1 mouse cellular context compared by ENCODE assay signal in the genomic region with DNA sequence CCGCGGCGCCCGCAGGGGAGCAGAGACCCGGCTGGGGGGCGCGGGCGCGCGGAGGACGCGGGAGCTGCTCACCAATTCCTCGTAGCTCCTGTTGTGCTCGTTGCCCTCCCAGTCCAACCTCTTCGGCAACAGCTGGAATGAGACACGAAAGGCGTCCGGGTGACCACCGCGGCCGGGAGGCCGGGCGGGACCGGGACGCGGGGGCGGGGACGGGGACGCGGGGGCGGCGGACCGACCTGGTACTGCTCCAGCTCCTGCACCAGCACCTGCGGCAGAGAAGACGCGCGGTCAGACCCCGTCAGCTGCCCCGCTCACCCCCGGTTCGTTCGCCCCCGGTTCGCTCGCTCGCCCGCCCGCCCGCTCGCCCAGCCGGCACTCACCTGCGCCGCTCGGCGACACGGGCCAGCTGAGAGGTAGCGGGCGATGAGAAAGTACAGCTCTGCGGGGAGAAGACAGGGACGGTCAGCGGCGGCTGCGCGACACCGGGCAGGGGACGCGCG.
TF ChIP-seq lines count a peak whose summit lies in the region.

No protein-coding gene starts in this region.

TF ChIP-seq in CH12.LX, 34 proteins besides CTCF, POLR2A, EP300 and RAD21 (continued from another document):
- TF ChIP-seq HCFC1 (IDR thresholded peaks at IDR 0.05; ENCODE audit: low read depth, low read length) (no peak), ETS1 (conservative IDR thresholded peaks at IDR 0.05; ENCODE audit: low read depth, low read length) (no peak), IRF4 (IDR thresholded peaks at IDR 0.05; ENCODE audit: low read depth, low read length) (no peak), NELFE (IDR thresholded peaks at IDR 0.05; ENCODE audit: low read depth, low read length) (no peak), KAT2A (IDR thresholded peaks at IDR 0.05; ENCODE audit: insufficient replicate concordance, low read length) (no peak)
TF ChIP-seq in CH12.LX: peak in this region for 0.
